Mouse (Mus musculus) megakaryocyte, embryonic 14.5 days (primary cell): ENCODE data around the gene Unk. TPM values are rescaled to one million over a fixed set of nuclear protein-coding genes. Genes with fewer than 3 reads are reported as not detected.

Source experiments
- H3K27me3 ChIP-seq: replicated peaks from 2 replicates; pipeline ENCODE3; 2012; ENCODE audit warnings: inconsistent platforms
- H3K36me3 ChIP-seq: replicated peaks from 2 replicates; pipeline ENCODE3; 2012; ENCODE audit warnings: low read length, inconsistent platforms, mixed read lengths
- H3K4me1 ChIP-seq: 2 replicates; pipeline ENCODE4 v1.6.1; 2012; ENCODE audit warnings: inconsistent platforms
- H3K4me3 ChIP-seq: replicated peaks from 2 replicates; pipeline ENCODE3; 2012; ENCODE audit warnings: moderate library complexity, mild to moderate bottlenecking, inconsistent platforms
- H3K9me3 ChIP-seq: 2 replicates; pipeline ENCODE4 v1.6.1; 2012; ENCODE audit warnings: inconsistent platforms
- FLI1 ChIP-seq: IDR thresholded peaks from 2 replicates; pipeline ENCODE4 v1.6.1; 2012; ENCODE audit warnings: low read length, inconsistent platforms, mixed read lengths
- GATA1 ChIP-seq: IDR thresholded peaks from 3 replicates; pipeline ENCODE4 v1.6.1; 2012; ENCODE audit warnings: mixed read lengths, low read length, inconsistent platforms, borderline replicate concordance
- polyA plus RNA-seq: library from polyadenylated mRNA; stranded (reverse); fragments of >175 nt; gene quantifications from 2 replicates; pipeline ENCODE4 v1.2.3, GENCODE M21; 2012; ENCODE audit warnings: low replicate concordance; ENCODE audit not compliant: insufficient read depth

The Unk gene
- polyA plus RNA-seq, 1 experiment = 18.8 TPM

DNA sequence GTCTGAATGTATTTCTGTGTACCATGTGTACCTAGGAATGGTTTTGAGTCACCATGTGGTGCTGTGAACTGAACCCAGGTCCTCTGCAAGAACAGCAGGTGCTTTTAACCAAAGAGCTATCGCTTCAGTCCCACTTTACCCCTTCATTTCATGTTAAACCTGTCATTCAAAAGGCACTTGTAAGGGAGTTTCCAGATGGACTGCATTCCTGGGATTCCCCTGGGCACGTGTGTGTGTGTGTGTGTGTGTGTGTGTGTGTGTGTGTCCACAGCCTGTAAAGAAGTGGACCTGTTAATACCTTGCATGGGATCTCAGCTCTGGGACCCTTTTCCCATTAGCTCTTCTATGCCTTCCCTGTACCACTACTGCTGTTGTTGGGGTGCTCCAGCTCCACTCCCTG is 19.5 kb downstream of the Unk start:
- Histone ChIP-seq H3K4me3 (no peak overlapping the region), H3K36me3 (peaks cover 96% of the 10 kb centered on the region), H3K9me3 (peaks cover 7% of the 10 kb centered on the region; the same call in 1 of the 2 replicates), H3K27me3 (no peaks in the 10 kb centered on the region), H3K4me1 (peaks cover 47% of the 10 kb centered on the region)
- TF ChIP-seq FLI1 (no peak), GATA1 (no peak)

DNA sequence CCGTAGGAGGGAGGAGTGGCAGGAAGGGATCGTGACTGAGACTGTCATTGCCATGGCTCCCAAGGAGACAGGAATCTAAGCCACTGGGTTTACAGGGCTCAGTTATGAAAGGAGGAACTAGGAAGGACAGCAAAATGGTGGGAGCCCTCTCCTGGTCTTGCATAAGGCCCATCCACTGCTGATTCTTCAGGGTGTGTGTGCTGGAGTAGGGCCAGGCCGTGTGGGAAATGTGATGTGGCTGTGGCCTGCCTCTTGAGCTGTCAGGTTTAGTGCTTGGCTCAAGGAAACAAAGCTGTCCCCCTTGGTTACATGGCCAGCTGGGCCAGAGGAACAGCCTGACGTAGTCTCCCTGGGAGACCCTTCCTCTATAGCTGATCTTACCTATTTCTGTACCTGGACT is 20.1 kb downstream of the Unk start:
- Histone ChIP-seq H3K9me3 (peaks cover 7% of the 10 kb centered on the region; the same call in 1 of the 2 replicates), H3K4me3 (no peak overlapping the region), H3K36me3 (peaks cover 96% of the 10 kb centered on the region), H3K4me1 (peaks cover 50% of the 10 kb centered on the region), H3K27me3 (no peaks in the 10 kb centered on the region)
- no peak for TF ChIP-seq FLI1
- no peak for TF ChIP-seq GATA1

DNA sequence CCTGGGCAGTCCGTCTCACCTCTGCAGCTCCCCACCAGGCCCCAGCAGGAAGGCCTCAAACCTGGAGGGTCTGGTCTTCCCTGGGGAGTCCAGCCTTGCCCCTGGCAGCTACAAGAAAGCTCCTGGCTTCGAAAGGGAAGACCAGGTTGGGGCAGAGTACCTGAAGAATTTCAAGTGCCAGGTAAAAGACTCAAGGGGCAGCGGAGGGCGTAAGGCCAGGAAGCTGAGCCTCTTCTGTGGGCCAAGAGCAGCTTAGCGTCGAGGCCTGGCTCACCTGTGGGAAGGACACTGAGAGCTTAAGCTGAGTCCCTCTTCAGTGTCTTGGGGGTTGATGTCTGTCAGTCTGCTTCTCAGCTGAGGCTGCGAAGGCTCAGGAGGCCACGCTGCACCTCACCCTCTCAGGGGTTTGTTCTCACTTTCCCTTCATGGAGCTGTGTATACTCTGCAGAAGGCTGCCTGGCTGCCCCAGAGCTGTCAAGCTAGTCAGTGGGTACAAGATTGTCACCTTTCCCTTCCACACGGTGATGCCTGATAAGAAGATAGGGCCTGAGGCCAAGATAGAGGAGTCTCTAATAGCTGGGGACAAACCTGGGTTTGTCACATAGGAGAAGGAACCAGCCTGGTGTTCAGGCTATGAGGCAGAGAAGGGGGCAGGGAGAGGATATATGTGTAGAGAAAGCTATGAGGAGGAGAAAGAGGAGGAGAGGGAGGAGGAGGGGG is 23.5 kb downstream of the Unk start:
- TF ChIP-seq FLI1 (no peak), GATA1 (no peak)
- peaks cover 73% of the 10 kb centered on the region for H3K4me1 ChIP-seq
- peaks cover 98% of the 10 kb centered on the region for H3K36me3 ChIP-seq
- H3K9me3 ChIP-seq = peaks cover 7% of the 10 kb centered on the region; the same call in 1 of the 2 replicates
- no peaks in the 10 kb centered on the region for H3K27me3 ChIP-seq
- H3K4me3 ChIP-seq = no peak overlapping the region

DNA sequence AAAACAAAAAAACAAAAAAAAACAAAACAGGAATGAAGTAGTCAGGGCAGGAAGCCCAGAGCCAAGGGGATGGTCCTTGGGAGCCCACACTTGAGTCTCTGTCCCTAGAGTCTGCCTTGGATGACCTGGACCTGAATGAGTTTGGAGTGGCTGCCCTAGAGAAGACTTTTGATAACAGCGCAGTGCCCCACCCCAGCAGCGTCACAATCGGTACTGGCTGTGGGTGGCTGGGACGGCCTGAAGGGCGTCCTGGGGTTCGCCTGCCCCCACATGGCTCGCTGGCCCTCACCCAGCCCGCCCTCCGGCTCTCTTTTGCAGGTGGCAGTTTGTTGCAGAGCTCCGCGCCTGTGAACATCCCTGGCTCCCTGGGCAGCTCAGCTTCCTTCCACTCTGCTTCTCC is 25.8 kb downstream of the Unk start:
- Histone ChIP-seq H3K27me3 (no peaks in the 10 kb centered on the region), H3K36me3 (peaks cover 98% of the 10 kb centered on the region), H3K4me3 (no peak overlapping the region), H3K9me3 (no peaks in the 10 kb centered on the region), H3K4me1 (peaks cover 79% of the 10 kb centered on the region)
- TF ChIP-seq FLI1 (no peak), GATA1 (no peak)

DNA sequence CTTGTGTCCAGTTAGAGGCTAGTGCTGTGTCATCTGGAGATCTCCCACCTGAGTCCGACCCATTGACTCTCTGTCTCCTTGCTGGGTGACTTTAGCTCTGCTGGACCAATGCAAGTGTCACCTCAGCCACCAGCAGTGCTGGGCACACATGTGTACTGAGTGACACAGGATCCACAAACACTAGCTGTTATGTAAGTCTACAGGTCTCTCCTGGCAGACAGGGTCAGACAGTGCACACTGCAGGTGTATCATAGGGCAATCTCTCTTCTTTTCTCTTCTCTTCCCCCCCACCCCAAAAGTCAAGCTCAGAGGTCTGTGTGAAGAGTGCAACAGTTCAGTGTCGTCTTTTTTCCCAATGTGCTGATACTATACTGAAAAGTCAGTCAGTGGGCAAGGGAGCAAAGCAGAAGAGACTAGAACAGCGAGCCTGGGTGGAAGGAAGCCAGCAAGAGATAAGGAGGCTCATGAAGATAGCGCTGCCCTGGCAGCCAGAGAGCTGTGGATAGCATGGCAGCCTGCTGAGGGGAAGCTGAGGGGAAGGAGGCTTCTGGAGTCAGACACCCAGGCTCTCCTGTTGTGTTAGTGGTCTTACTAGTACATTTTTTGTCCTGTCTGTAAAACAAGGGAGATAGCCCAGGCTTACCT is 27.2 kb downstream of the Unk start:
- Histone ChIP-seq H3K27me3 (no peaks in the 10 kb centered on the region), H3K9me3 (no peaks in the 10 kb centered on the region), H3K36me3 (peaks cover 100% of the 10 kb centered on the region), H3K4me1 (peaks cover 94% of the 10 kb centered on the region), H3K4me3 (peak overlapping the region; percentile 86)
- TF ChIP-seq GATA1 (0 out of 3 replicates have a peak, but pooled peaks have one; percentile 58), FLI1 (no peak)

DNA sequence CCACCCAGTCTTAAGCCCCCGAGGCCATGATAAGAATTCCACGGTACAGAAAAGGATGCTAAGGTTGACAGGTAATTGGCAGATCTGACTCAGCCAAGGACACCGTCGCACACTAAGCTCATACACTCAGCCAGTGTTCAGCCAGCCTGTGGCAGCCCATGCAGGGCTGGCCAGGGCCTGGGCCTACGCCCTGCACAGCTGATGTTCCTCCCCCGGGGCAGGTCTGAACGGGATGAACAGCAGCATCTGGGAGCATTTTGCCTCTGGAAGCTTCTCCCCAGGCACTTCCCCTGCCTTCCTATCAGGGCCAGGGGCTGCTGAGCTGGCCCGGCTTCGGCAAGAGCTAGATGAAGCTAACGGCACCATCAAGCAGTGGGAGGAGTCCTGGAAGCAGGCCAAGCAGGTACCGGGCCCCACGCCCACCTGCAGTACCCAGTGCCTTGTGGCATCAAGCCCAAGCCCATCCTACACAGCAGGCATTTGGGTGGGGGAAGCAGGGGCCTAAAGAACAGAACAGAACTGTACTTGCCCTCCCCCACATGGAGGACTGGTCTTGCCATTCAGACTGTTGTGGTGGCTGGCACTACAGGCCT is 28.0 kb downstream of the Unk start:
- Histone ChIP-seq H3K9me3 (no peaks in the 10 kb centered on the region), H3K4me1 (peaks cover 96% of the 10 kb centered on the region), H3K27me3 (no peaks in the 10 kb centered on the region), H3K36me3 (peaks cover 100% of the 10 kb centered on the region), H3K4me3 (peak overlapping the region; percentile 86)
- TF ChIP-seq GATA1 (no peak), FLI1 (no peak)

DNA sequence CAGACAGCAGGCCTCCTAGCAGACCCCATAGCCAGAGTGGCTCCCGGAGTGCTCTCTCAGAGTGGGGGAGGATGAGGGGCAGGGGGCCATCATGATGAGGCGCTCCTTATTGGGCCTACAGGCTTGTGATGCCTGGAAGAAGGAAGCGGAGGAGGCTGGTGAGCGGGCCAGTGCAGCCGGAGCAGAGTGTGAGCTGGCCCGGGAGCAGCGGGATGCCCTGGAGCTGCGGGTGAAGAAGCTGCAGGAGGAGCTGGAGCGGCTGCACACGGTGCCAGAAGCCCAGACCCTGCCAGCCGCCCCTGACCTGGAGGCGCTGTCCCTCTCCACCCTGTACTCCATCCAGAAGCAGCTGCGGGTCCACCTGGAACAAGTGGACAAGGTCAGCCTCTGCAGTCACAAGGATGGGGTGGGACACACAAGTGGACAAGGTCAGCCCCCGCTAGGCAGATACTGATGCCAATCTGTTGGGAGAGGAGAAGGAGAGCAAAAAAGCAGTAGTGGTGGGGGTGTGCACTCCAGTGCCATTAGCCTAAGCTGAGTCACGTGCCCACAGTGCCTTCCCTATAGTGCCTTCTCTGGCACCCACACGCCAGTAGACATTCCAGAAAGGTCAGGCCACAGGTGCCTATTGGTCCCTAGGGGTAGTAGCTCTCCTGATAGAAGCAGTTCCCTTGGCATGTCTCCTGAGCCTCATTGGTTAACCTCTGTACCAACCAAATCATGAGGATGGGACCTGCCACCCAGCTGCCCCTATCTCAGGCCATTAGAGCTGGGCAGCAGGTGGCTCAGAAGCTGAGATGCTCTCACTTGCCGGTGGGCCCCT is 29.0 kb downstream of the Unk start:
- Histone ChIP-seq H3K27me3 (no peaks in the 10 kb centered on the region), H3K4me3 (peak overlapping the region; percentile 15), H3K36me3 (peaks cover 100% of the 10 kb centered on the region), H3K9me3 (no peaks in the 10 kb centered on the region), H3K4me1 (peaks cover 97% of the 10 kb centered on the region)
- TF ChIP-seq FLI1 (no peak), GATA1 (no peak)

DNA sequence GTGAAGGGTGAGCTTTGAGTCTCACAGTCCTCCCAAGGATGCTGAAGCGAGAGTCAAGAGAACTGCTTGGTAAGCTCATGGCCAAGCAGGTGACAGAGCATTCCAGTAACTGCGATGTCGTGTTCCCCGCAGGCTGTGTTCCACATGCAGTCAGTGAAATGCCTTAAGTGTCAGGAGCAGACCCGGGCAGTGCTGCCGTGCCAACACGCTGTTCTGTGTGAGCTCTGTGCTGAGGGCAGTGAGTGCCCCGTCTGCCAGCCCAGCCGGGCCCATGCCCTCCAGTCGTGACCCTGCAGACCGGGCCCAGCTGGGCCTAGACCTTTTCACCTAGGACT is 29.5 kb downstream of the Unk start:
- peaks cover 100% of the 10 kb centered on the region for H3K36me3 ChIP-seq
- H3K9me3 ChIP-seq = no peaks in the 10 kb centered on the region
- H3K4me1 ChIP-seq = peaks cover 98% of the 10 kb centered on the region

DNA sequence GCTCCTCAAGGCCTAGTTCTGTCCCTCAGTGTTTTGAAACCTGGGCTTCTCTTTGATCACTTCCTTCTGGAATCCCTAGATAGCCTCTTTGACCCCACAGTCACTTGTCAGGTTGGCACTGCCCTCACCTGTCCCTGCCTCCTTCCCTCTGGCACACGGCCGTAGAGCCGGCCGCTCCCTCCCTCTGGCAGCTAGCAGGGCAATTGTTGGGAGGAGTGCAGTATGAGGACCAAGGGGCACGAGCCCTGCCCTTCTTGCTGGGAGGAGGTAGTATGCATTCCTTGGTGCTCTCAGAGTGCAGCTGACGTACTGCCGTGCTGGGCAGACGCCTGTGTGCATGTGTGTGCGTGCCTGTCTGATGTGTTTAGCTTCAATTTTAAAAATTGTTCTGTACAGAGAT is 30.5 kb downstream of the Unk start:
- no peak for TF ChIP-seq FLI1
- TF ChIP-seq GATA1 = no peak

More for the DNA sequence above, 29.5 kb downstream of the Unk start:
- no peaks in the 10 kb centered on the region for H3K27me3 ChIP-seq
- peak overlapping the region; percentile 39 for H3K4me3 ChIP-seq
- TF ChIP-seq GATA1 (no peak), FLI1 (no peak)

More for the DNA sequence above, 30.5 kb downstream of the Unk start:
- peaks cover 100% of the 10 kb centered on the region for H3K36me3 ChIP-seq
- peak overlapping the region; percentile 69 for H3K4me3 ChIP-seq
- H3K27me3 ChIP-seq = no peaks in the 10 kb centered on the region
- peaks cover 97% of the 10 kb centered on the region for H3K4me1 ChIP-seq
- no peaks in the 10 kb centered on the region for H3K9me3 ChIP-seq
